Mouse (Mus musculus) heart, embryonic 14.5 days (tissue): ENCODE measurements around the gene Btbd35f15. TPM values are rescaled to one million over a fixed set of nuclear protein-coding genes. Genes with fewer than 3 reads are reported as not detected.
"Not testable (repeated sequence)": the region's sequence is repeated elsewhere in the genome, so short reads cannot be mapped to it uniquely, and the experiment has no call there.

ENCODE experiments used
- ATAC-seq: fragments of 200-750 bp; cut with Nextera tagmentation; 2 replicates; pipeline ENCODE4 v1.8.0; 2017; ENCODE audit warnings: low read depth, moderate TSS enrichment; ENCODE audit not compliant: insufficient number of reproducible peaks, insufficient read depth, low FRiP score
- H3K27ac ChIP-seq, 2 experiments: fragments of 200-500 bp in 1 of 2; fragments of 300-500 bp in 1 of 2; sonication (generic) in 1 of 2; replicated peaks in 1 of 2; 2 replicates each; pipeline ENCODE4 v1.5.1; 2012 to 2014; ENCODE audit warnings: low read depth in 2 of 2, low read length in 2 of 2, control low read depth in 1 of 2, mild to moderate bottlenecking in 1 of 2, mixed read lengths in 1 of 2; ENCODE audit not compliant: control insufficient read depth in 1 of 2, insufficient read depth in 1 of 2
- H3K27me3 ChIP-seq: fragments of 300-500 bp; sonication (generic); 2 replicates; pipeline ENCODE4 v1.6.1; 2014; ENCODE audit warnings: mild to moderate bottlenecking, low read length, control low read depth; ENCODE audit not compliant: control insufficient read depth, insufficient read depth
- H3K36me3 ChIP-seq: fragments of 300-500 bp; sonication (generic); 2 replicates; pipeline ENCODE4 v1.6.1; 2014; ENCODE audit warnings: mild to moderate bottlenecking, control low read depth, low read length, mixed read lengths; ENCODE audit not compliant: control insufficient read depth, insufficient read depth
- H3K4me1 ChIP-seq, 2 experiments: fragments of 200-500 bp in 1 of 2; fragments of 300-500 bp in 1 of 2; sonication (generic) in 1 of 2; 2 replicates each; pipeline ENCODE4 v1.6.1; 2012 to 2014; ENCODE audit warnings: low read length in 2 of 2, control low read depth in 1 of 2, mixed read lengths in 1 of 2; ENCODE audit not compliant: control insufficient read depth in 2 of 2, insufficient read depth in 2 of 2
- H3K4me2 ChIP-seq: fragments of 300-500 bp; sonication (generic); 2 replicates; pipeline ENCODE4 v1.6.1; 2014; ENCODE audit warnings: mild to moderate bottlenecking, low read length
- H3K4me3 ChIP-seq, 2 experiments: fragments of 200-500 bp in 1 of 2; fragments of 300-500 bp in 1 of 2; sonication (generic) in 1 of 2; 2 replicates each; pipeline ENCODE4 v1.5.1; 2012 to 2014; ENCODE audit warnings: low read length in 2 of 2, mild to moderate bottlenecking in 2 of 2, control low read depth in 1 of 2, low read depth in 1 of 2, moderate library complexity in 1 of 2; ENCODE audit not compliant: control insufficient read depth in 1 of 2, insufficient read depth in 1 of 2
- H3K9ac ChIP-seq: fragments of 300-500 bp; sonication (generic); 2 replicates; pipeline ENCODE4 v1.6.1; 2014; ENCODE audit warnings: mild to moderate bottlenecking, low read length
- H3K9me3 ChIP-seq: fragments of 300-500 bp; sonication (generic); 2 replicates; pipeline ENCODE4 v1.6.1; 2016; ENCODE audit warnings: low read length, control low read depth; ENCODE audit not compliant: control insufficient read depth
- WGBS: fragments of 180-500 bp; shearing (Covaris S2); extraction: QIAGEN DNeasy Blood & Tissue Kit; methylation state at CpG from one replicate; pipeline ENCODE4 v1.1.7; 2014; 5-methylcytosine and 5-hydroxymethylcytosine counted together
- polyA plus RNA-seq: library from polyadenylated mRNA; unstranded; fragments of >200 nt; fragmentation: Nextera tagmentation; extraction: Ambion mirVana; gene quantifications from 2 replicates; pipeline ENCODE4 v1.2.1, GENCODE M21; 2014

Btbd35f15 gene
- not detected in 2 replicates for polyA plus RNA-seq

DNA sequence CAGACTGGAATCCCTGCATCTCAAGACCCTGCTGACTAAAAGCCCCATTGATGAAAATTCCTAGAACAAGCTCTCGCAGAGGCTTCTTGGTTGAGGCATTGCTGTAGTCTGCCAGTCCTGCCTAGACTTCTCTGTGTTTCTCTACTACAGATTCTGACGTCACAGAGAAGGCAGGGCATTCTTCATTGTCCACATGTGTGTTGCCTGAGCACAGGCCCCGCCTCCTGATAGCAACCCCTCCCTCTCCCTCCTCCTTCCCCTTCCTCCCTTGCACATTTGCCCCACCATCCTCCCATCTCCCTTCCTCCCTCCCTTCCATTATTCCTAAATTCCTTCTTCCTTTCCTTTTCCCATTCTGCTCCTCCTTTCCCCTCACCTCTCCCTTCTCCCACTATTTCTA is at the start of gene Btbd35f15:
Gene Btbd35f15, minus strand, starts transcription at position 101 of the 400 bp plus-strand sequence.
- not testable (repeated sequence) for H3K4me1 ChIP-seq, ATAC-seq

More for the DNA sequence above, at the start of gene Btbd35f15:
- H3K27ac ChIP-seq, H3K36me3 ChIP-seq, H3K4me3 ChIP-seq, H3K4me2 ChIP-seq, H3K9ac ChIP-seq, H3K9me3 ChIP-seq, H3K27me3 ChIP-seq: not testable (repeated sequence)
- no CpG with 5 or more reads among the region's 3 CpGs for whole genome bisulfite sequencing

Other genes with a start within 250 kb of the Btbd35f15 start
- gene Btbd35f13, start 79.9 kb upstream of the Btbd35f15 start, polyA plus RNA-seq, result not detected in 2 replicates
- not detected in 2 replicates for gene Btbd35f14, start 125.0 kb upstream of the Btbd35f15 start, polyA plus RNA-seq